Mouse (Mus musculus): ENCODE data around the gene Efcab6. TPM values are rescaled to one million over a fixed set of nuclear protein-coding genes. Genes with fewer than 3 reads are reported as not detected.

Gene Efcab6
- polyA plus RNA-seq, 1 experiment: not detected

GRCm38 (mm10) chr15:84069455-84070050 lies 4.4 kb upstream of the Efcab6 start:
- WGBS: 10% methylated on average over 16 of the region's 16 CpGs
- Histone ChIP-seq H3K27ac (ENCODE audit: insufficient read depth, low read length) (no peak overlapping the region), H3K27me3 (ENCODE audit: control insufficient read depth, insufficient read depth, low read length) (peaks cover 2% of the 10 kb centered on the region; the same call in 1 of the 2 replicates), H3K36me3 (ENCODE audit: control insufficient read depth, insufficient read depth, low read length) (no peaks in the 10 kb centered on the region), H3K4me1 (ENCODE audit: control insufficient read depth, insufficient read depth, insufficient read length) (no peaks in the 10 kb centered on the region), H3K4me3 (ENCODE audit: extremely low read depth, insufficient read depth, insufficient read length) (no peak overlapping the region)
- TF ChIP-seq CTCF (IDR thresholded peaks at IDR 0.05; ENCODE audit: extremely low read depth, insufficient read depth, insufficient read length, insufficient replicate concordance) (no peak), POLR2A (IDR thresholded peaks at IDR 0.05; ENCODE audit: low read depth, low read length) (no peak)
- no peak for DNase-seq (ENCODE audit: low read depth in 1 of 2, low spot score in 2 of 2)

- Histone ChIP-seq H3K4me3 (ENCODE audit: extremely low read depth, insufficient read depth, insufficient read length) (no peak overlapping the region), H3K27ac (ENCODE audit: insufficient read depth, low read length) (no peak overlapping the region), H3K27me3 (ENCODE audit: control insufficient read depth, insufficient read depth, low read length) (0 out of 2 replicates have a peak, but pooled peaks cover 2% of the 10 kb centered on the region), H3K4me1 (ENCODE audit: control insufficient read depth, insufficient read depth, insufficient read length) (no peaks in the 10 kb centered on the region), H3K36me3 (ENCODE audit: control insufficient read depth, insufficient read depth, low read length) (no peaks in the 10 kb centered on the region)
- DNase-seq (ENCODE audit: low read depth in 1 of 2, low spot score in 2 of 2): no peak
- TF ChIP-seq CTCF (IDR thresholded peaks at IDR 0.05; ENCODE audit: extremely low read depth, insufficient read depth, insufficient read length, insufficient replicate concordance) (no peak), POLR2A (IDR thresholded peaks at IDR 0.05; ENCODE audit: low read depth, low read length) (no peak)
- WGBS: 67% methylated on average over 4 of the region's 4 CpGs
Measured at GRCm38 (mm10) chr15:84065701-84066100, 522 bp upstream of the Efcab6 start.

- TF ChIP-seq CTCF (IDR thresholded peaks at IDR 0.05; ENCODE audit: extremely low read depth, insufficient read depth, insufficient read length, insufficient replicate concordance) (no peak), POLR2A (IDR thresholded peaks at IDR 0.05; ENCODE audit: low read depth, low read length) (no peak)
- Histone ChIP-seq H3K27me3 (ENCODE audit: control insufficient read depth, insufficient read depth, low read length) (no peaks in the 10 kb centered on the region), H3K4me1 (ENCODE audit: control insufficient read depth, insufficient read depth, insufficient read length) (no peaks in the 10 kb centered on the region), H3K36me3 (ENCODE audit: control insufficient read depth, insufficient read depth, low read length) (no peaks in the 10 kb centered on the region), H3K4me3 (ENCODE audit: extremely low read depth, insufficient read depth, insufficient read length) (no peak overlapping the region), H3K27ac (ENCODE audit: insufficient read depth, low read length) (no peak overlapping the region)
- no peak for DNase-seq (ENCODE audit: low read depth in 1 of 2, low spot score in 2 of 2)
- 78% methylated on average over 6 of the region's 6 CpGs for WGBS
Measured at GRCm38 (mm10) chr15:84058841-84059240, 6.3 kb downstream of the Efcab6 start.

GRCm38 (mm10) chr15:84056083-84056482 lies 9.1 kb downstream of the Efcab6 start:
- Histone ChIP-seq H3K27ac (ENCODE audit: insufficient read depth, low read length) (no peak overlapping the region), H3K36me3 (ENCODE audit: control insufficient read depth, insufficient read depth, low read length) (no peaks in the 10 kb centered on the region), H3K4me3 (ENCODE audit: extremely low read depth, insufficient read depth, insufficient read length) (no peak overlapping the region), H3K27me3 (ENCODE audit: control insufficient read depth, insufficient read depth, low read length) (no peaks in the 10 kb centered on the region), H3K4me1 (ENCODE audit: control insufficient read depth, insufficient read depth, insufficient read length) (no peaks in the 10 kb centered on the region)
- TF ChIP-seq CTCF (IDR thresholded peaks at IDR 0.05; ENCODE audit: extremely low read depth, insufficient read depth, insufficient read length, insufficient replicate concordance) (no peak), POLR2A (IDR thresholded peaks at IDR 0.05; ENCODE audit: low read depth, low read length) (no peak)
- DNase-seq (ENCODE audit: low read depth in 1 of 2, low spot score in 2 of 2): no peak
- 56% methylated on average over 5 of the region's 5 CpGs for WGBS

GRCm38 (mm10) chr15:84053859-84054258 lies 11.3 kb downstream of the Efcab6 start:
- Histone ChIP-seq H3K4me3 (ENCODE audit: extremely low read depth, insufficient read depth, insufficient read length) (no peak overlapping the region), H3K36me3 (ENCODE audit: control insufficient read depth, insufficient read depth, low read length) (no peaks in the 10 kb centered on the region), H3K4me1 (ENCODE audit: control insufficient read depth, insufficient read depth, insufficient read length) (no peaks in the 10 kb centered on the region), H3K27ac (ENCODE audit: insufficient read depth, low read length) (no peak overlapping the region), H3K27me3 (ENCODE audit: control insufficient read depth, insufficient read depth, low read length) (no peaks in the 10 kb centered on the region)
- WGBS: 45% methylated on average over 9 of the region's 9 CpGs
- DNase-seq (ENCODE audit: low read depth in 1 of 2, low spot score in 2 of 2): peak in 1 of 2 experiments; percentile 21
- TF ChIP-seq POLR2A (IDR thresholded peaks at IDR 0.05; ENCODE audit: low read depth, low read length): no peak
- peak; percentile 55; the same call in 1 of the 2 replicates for TF ChIP-seq CTCF (IDR thresholded peaks at IDR 0.05; ENCODE audit: extremely low read depth, insufficient read depth, insufficient read length, insufficient replicate concordance)

- DNase-seq (ENCODE audit: low read depth in 1 of 2, low spot score in 2 of 2): no peak
Measured at GRCm38 (mm10) chr15:84053240-84053639, 11.9 kb downstream of the Efcab6 start.

GRCm38 (mm10) chr15:84052390-84052789 lies 12.8 kb downstream of the Efcab6 start:
- Histone ChIP-seq H3K4me3 (ENCODE audit: extremely low read depth, insufficient read depth, insufficient read length) (no peak overlapping the region), H3K27ac (ENCODE audit: insufficient read depth, low read length) (no peak overlapping the region), H3K36me3 (ENCODE audit: control insufficient read depth, insufficient read depth, low read length) (no peaks in the 10 kb centered on the region), H3K27me3 (ENCODE audit: control insufficient read depth, insufficient read depth, low read length) (no peaks in the 10 kb centered on the region), H3K4me1 (ENCODE audit: control insufficient read depth, insufficient read depth, insufficient read length) (no peaks in the 10 kb centered on the region)
- DNase-seq (ENCODE audit: low read depth in 1 of 2, low spot score in 2 of 2): no peak
- TF ChIP-seq POLR2A (IDR thresholded peaks at IDR 0.05; ENCODE audit: low read depth, low read length) (no peak), CTCF (IDR thresholded peaks at IDR 0.05; ENCODE audit: extremely low read depth, insufficient read depth, insufficient read length, insufficient replicate concordance) (no peak)
- WGBS: 83% methylated on average over 9 of the region's 9 CpGs

More at GRCm38 (mm10) chr15:84053240-84053639, 11.9 kb downstream of the Efcab6 start:
- no peak for TF ChIP-seq CTCF (IDR thresholded peaks at IDR 0.05; ENCODE audit: extremely low read depth, insufficient read depth, insufficient read length, insufficient replicate concordance)
- no peak for TF ChIP-seq POLR2A (IDR thresholded peaks at IDR 0.05; ENCODE audit: low read depth, low read length)
- no peaks in the 10 kb centered on the region for H3K27me3 ChIP-seq (ENCODE audit: control insufficient read depth, insufficient read depth, low read length)
- no peaks in the 10 kb centered on the region for H3K36me3 ChIP-seq (ENCODE audit: control insufficient read depth, insufficient read depth, low read length)
- no peak overlapping the region for H3K4me3 ChIP-seq (ENCODE audit: extremely low read depth, insufficient read depth, insufficient read length)
- H3K27ac ChIP-seq (ENCODE audit: insufficient read depth, low read length): no peak overlapping the region
- 91% methylated on average over 4 of the region's 4 CpGs for WGBS
- H3K4me1 ChIP-seq (ENCODE audit: control insufficient read depth, insufficient read depth, insufficient read length): no peaks in the 10 kb centered on the region
